Mouse (Mus musculus) fat pad, adult 2 months (tissue): ENCODE measurements around the gene Ascl2.

ENCODE experiments used
- DNase-seq: peaks from one replicate; pipeline ENCODE4 v3.0.0-alpha.2; 2011; ENCODE audit warnings: low read depth, low spot score; ENCODE audit errors: extremely low read depth

The Ascl2 gene

GRCm38 (mm10) chr7:143002679-143003078 lies 33.6 kb upstream of the Ascl2 start:
- DNase-seq, result no peak

- DNase-seq, result no peak
Measured at GRCm38 (mm10) chr7:142997403-142998150, 28.5 kb upstream of the Ascl2 start.

GRCm38 (mm10) chr7:142996998-142997397 lies 27.9 kb upstream of the Ascl2 start:
- no peak for DNase-seq

- no peak for DNase-seq
Measured at GRCm38 (mm10) chr7:142995630-142996338, 26.7 kb upstream of the Ascl2 start.

- no peak for DNase-seq
Measured at GRCm38 (mm10) chr7:142995004-142995403, 25.9 kb upstream of the Ascl2 start.

GRCm38 (mm10) chr7:142987718-142988117 lies 18.7 kb upstream of the Ascl2 start:
- DNase-seq, result no peak

GRCm38 (mm10) chr7:142985146-142985545 lies 16.1 kb upstream of the Ascl2 start:
- DNase-seq, result no peak

- no peak for DNase-seq
Measured at GRCm38 (mm10) chr7:142981908-142982307, 12.8 kb upstream of the Ascl2 start.

GRCm38 (mm10) chr7:142967884-142968808 lies 918 bp downstream of the Ascl2 start:
- DNase-seq, result no peak

- peak; percentile 1 for DNase-seq
Measured at GRCm38 (mm10) chr7:142967414-142967883, 1.6 kb downstream of the Ascl2 start.

- DNase-seq, result no peak
Measured at GRCm38 (mm10) chr7:142959752-142960151, 9.3 kb downstream of the Ascl2 start.

- DNase-seq, result no peak
Measured at GRCm38 (mm10) chr7:142958817-142959216, 10.2 kb downstream of the Ascl2 start.

GRCm38 (mm10) chr7:142956018-142956417 lies 13.0 kb downstream of the Ascl2 start:
- no peak for DNase-seq

- DNase-seq, result no peak
Measured at GRCm38 (mm10) chr7:142949568-142949967, 19.5 kb downstream of the Ascl2 start.

- no peak for DNase-seq
Measured at GRCm38 (mm10) chr7:142937631-142938030, 31.4 kb downstream of the Ascl2 start.

- DNase-seq, result no peak
Measured at GRCm38 (mm10) chr7:142935708-142936107, 33.4 kb downstream of the Ascl2 start.

- DNase-seq, result no peak
Measured at GRCm38 (mm10) chr7:142932469-142932868, 36.6 kb downstream of the Ascl2 start.

GRCm38 (mm10) chr7:142931028-142931427 lies 38.0 kb downstream of the Ascl2 start, which contains the start of gene Th:
TSS of gene Th (minus strand) at chr7:142931128.
- no peak for DNase-seq

- no peak for DNase-seq
Measured at GRCm38 (mm10) chr7:142929516-142929915, 39.5 kb downstream of the Ascl2 start.

GRCm38 (mm10) chr7:142927293-142927692 lies 41.8 kb downstream of the Ascl2 start:
- DNase-seq, result no peak
